Mouse (Mus musculus) bone marrow, adult 2 months (tissue): ENCODE results near the gene Abi3.

Source experiments
- CTCF ChIP-seq: fragments of 200-500 bp; IDR thresholded peaks from 2 replicates; pipeline ENCODE4 v1.5.1; 2011; ENCODE audit warnings: low read length, control low read depth; ENCODE audit not compliant: control insufficient read depth, insufficient read depth
- POLR2A ChIP-seq: fragments of 200-500 bp; IDR thresholded peaks from 2 replicates; pipeline ENCODE4 v1.6.1; 2011; ENCODE audit warnings: low read depth, mild to moderate bottlenecking, control low read depth, low read length, borderline replicate concordance; ENCODE audit not compliant: control insufficient read depth

DNA sequence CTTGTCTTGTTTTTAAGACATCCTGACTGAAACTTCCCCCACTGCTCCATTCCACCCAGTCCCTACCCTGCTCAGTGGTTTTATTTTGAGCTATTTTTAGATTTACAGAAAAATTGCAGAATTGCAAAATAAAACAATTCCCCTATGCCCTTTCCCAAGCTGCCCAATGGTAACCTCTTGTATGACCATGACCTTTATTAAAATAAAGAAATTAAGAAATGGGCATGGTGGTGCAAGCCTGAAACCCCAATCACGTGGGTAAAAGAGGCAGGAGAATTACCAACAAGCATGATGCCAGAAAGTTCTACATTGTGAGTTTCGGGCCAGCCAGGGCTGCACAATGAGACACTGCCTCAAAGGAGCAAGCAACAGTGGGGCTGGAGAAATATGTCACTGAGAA lies 8.6 kb upstream of the Abi3 start:
- no peak for TF ChIP-seq CTCF
- TF ChIP-seq POLR2A: no peak
